Mouse (Mus musculus): ENCODE measurements around the gene Serpinb13. TPM values are rescaled to one million over a fixed set of nuclear protein-coding genes. Genes with fewer than 3 reads are reported as not detected.

The Serpinb13 gene
- polyA plus RNA-seq (2016; fragmentation: Nextera tagmentation; extraction: Ambion mirVana), result not detected in 2 replicates

- Histone ChIP-seq H3K4me3 (no peak within 1 kb of the TSS), H3K4me1 (no peaks in the 10 kb centered on the region), H3K9ac (replicated peaks) (no peak within 1 kb of the TSS), H3K36me3 (no peaks in the 10 kb centered on the region), H3K27me3 (no peaks in the 10 kb centered on the region), H3K4me2 (replicated peaks) (no peak within 1 kb of the TSS), H3K9me3 (no peaks in the 10 kb centered on the region), H3K27ac (replicated peaks) (no peak within 1 kb of the TSS)
- no peak for ATAC-seq (ENCODE audit: low FRiP score, low read depth)
These were observed at the start of gene Serpinb13 for GRCm38 (mm10) chr1:106980684-106981083. Gene Serpinb13 (plus strand): TSS chr1:106980984.

GRCm38 (mm10) chr1:106931954-106932353 is 48.8 kb upstream of the Serpinb13 start:
- Histone ChIP-seq H3K36me3 (no peaks in the 10 kb centered on the region), H3K9ac (replicated peaks) (no peak overlapping the region), H3K27me3 (no peaks in the 10 kb centered on the region), H3K4me2 (replicated peaks) (no peak overlapping the region), H3K9me3 (no peaks in the 10 kb centered on the region), H3K4me1 (no peaks in the 10 kb centered on the region), H3K27ac (replicated peaks) (no peak overlapping the region), H3K4me3 (no peak overlapping the region)
- no peak for ATAC-seq (ENCODE audit: low FRiP score, low read depth)
- WGBS, result 89% methylated on average over 4 of the region's 4 CpGs

- H3K27me3 ChIP-seq, result no peaks in the 10 kb centered on the region
- H3K4me2 ChIP-seq (replicated peaks), result no peak overlapping the region
- ATAC-seq (ENCODE audit: low FRiP score, low read depth), result no peak
- H3K27ac ChIP-seq (replicated peaks), result no peak overlapping the region
- H3K4me1 ChIP-seq, result no peaks in the 10 kb centered on the region
- no peaks in the 10 kb centered on the region for H3K9me3 ChIP-seq
- H3K36me3 ChIP-seq, result no peaks in the 10 kb centered on the region
- H3K9ac ChIP-seq (replicated peaks), result no peak overlapping the region
- no peak overlapping the region for H3K4me3 ChIP-seq
These were observed 47.1 kb upstream of the Serpinb13 start for GRCm38 (mm10) chr1:106933658-106934057.

GRCm38 (mm10) chr1:106934265-106934664 is 46.5 kb upstream of the Serpinb13 start, which contains the start of gene Serpinb12:
Gene Serpinb12 (plus strand): TSS chr1:106934449.
- H3K27me3 ChIP-seq, result no peaks in the 10 kb centered on the region
- 87% methylated on average over 6 of the region's 6 CpGs for WGBS
- ATAC-seq (ENCODE audit: low FRiP score, low read depth), result no peak

GRCm38 (mm10) chr1:106947217-106947616 is 33.6 kb upstream of the Serpinb13 start:
- Histone ChIP-seq H3K4me2 (replicated peaks) (no peak overlapping the region), H3K27ac (replicated peaks) (no peak overlapping the region), H3K9me3 (no peaks in the 10 kb centered on the region), H3K4me3 (no peak overlapping the region), H3K27me3 (no peaks in the 10 kb centered on the region), H3K4me1 (no peaks in the 10 kb centered on the region), H3K36me3 (no peaks in the 10 kb centered on the region), H3K9ac (replicated peaks) (no peak overlapping the region)
- ATAC-seq (ENCODE audit: low FRiP score, low read depth), result no peak
- WGBS, result 73% methylated on average over 1 of the region's 1 CpGs

More at GRCm38 (mm10) chr1:106934265-106934664, 46.5 kb upstream of the Serpinb13 start, which contains the start of gene Serpinb12:
- Histone ChIP-seq H3K4me3 (no peak within 1 kb of the TSS), H3K9me3 (no peaks in the 10 kb centered on the region), H3K4me2 (replicated peaks) (no peak within 1 kb of the TSS), H3K4me1 (no peaks in the 10 kb centered on the region), H3K9ac (replicated peaks) (no peak within 1 kb of the TSS), H3K27ac (replicated peaks) (no peak within 1 kb of the TSS), H3K36me3 (no peaks in the 10 kb centered on the region)

GRCm38 (mm10) chr1:106959981-106960380 is 20.8 kb upstream of the Serpinb13 start:
- no peak overlapping the region for H3K9ac ChIP-seq (replicated peaks)
- WGBS, result 80% methylated on average over 3 of the region's 3 CpGs

GRCm38 (mm10) chr1:106961023-106961422 is 19.8 kb upstream of the Serpinb13 start:
- no peak overlapping the region for H3K9ac ChIP-seq (replicated peaks)
- H3K9me3 ChIP-seq, result no peaks in the 10 kb centered on the region
- no peak overlapping the region for H3K4me3 ChIP-seq
- no peak for ATAC-seq (ENCODE audit: low FRiP score, low read depth)
- no peaks in the 10 kb centered on the region for H3K36me3 ChIP-seq
- H3K27ac ChIP-seq (replicated peaks), result no peak overlapping the region
- no peaks in the 10 kb centered on the region for H3K4me1 ChIP-seq
- no peak overlapping the region for H3K4me2 ChIP-seq (replicated peaks)
- 47% methylated on average over 3 of the region's 3 CpGs for WGBS
- H3K27me3 ChIP-seq, result no peaks in the 10 kb centered on the region

More at GRCm38 (mm10) chr1:106959981-106960380, 20.8 kb upstream of the Serpinb13 start:
- Histone ChIP-seq H3K4me3 (no peak overlapping the region), H3K4me1 (no peaks in the 10 kb centered on the region), H3K27ac (replicated peaks) (no peak overlapping the region), H3K4me2 (replicated peaks) (no peak overlapping the region), H3K36me3 (no peaks in the 10 kb centered on the region), H3K27me3 (no peaks in the 10 kb centered on the region), H3K9me3 (no peaks in the 10 kb centered on the region)
- no peak for ATAC-seq (ENCODE audit: low FRiP score, low read depth)

GRCm38 (mm10) chr1:106983092-106983491 is 2.3 kb downstream of the Serpinb13 start:
- Histone ChIP-seq H3K4me2 (replicated peaks) (no peak overlapping the region), H3K9ac (replicated peaks) (no peak overlapping the region), H3K27me3 (no peaks in the 10 kb centered on the region), H3K4me3 (no peak overlapping the region), H3K9me3 (no peaks in the 10 kb centered on the region), H3K36me3 (no peaks in the 10 kb centered on the region), H3K4me1 (no peaks in the 10 kb centered on the region), H3K27ac (replicated peaks) (no peak overlapping the region)
- WGBS, result 100% methylated on average over 1 of the region's 1 CpGs
- ATAC-seq (ENCODE audit: low FRiP score, low read depth), result no peak

- H3K36me3 ChIP-seq, result no peaks in the 10 kb centered on the region
- H3K4me3 ChIP-seq, result no peak overlapping the region
- no peaks in the 10 kb centered on the region for H3K4me1 ChIP-seq
- H3K27me3 ChIP-seq, result no peaks in the 10 kb centered on the region
- H3K27ac ChIP-seq (replicated peaks), result no peak overlapping the region
- WGBS, result 77% methylated on average over 2 of the region's 2 CpGs
- no peak overlapping the region for H3K4me2 ChIP-seq (replicated peaks)
- H3K9me3 ChIP-seq, result no peaks in the 10 kb centered on the region
- no peak overlapping the region for H3K9ac ChIP-seq (replicated peaks)
- ATAC-seq (ENCODE audit: low FRiP score, low read depth), result no peak
These were observed 3.1 kb downstream of the Serpinb13 start for GRCm38 (mm10) chr1:106983865-106984264.

- ATAC-seq (ENCODE audit: low FRiP score, low read depth), result 0 out of 2 replicates have a peak, but pooled peaks have one; percentile 38
- WGBS, result 79% methylated on average over 13 of the region's 13 CpGs
These were observed 19.6 kb downstream of the Serpinb13 start for GRCm38 (mm10) chr1:107000424-107000823.

GRCm38 (mm10) chr1:107001754-107002153 is 21.0 kb downstream of the Serpinb13 start:
- H3K9ac ChIP-seq (replicated peaks), result no peak overlapping the region
- WGBS, result 79% methylated on average over 2 of the region's 2 CpGs
- H3K36me3 ChIP-seq, result no peaks in the 10 kb centered on the region
- H3K4me1 ChIP-seq, result no peaks in the 10 kb centered on the region
- H3K9me3 ChIP-seq, result no peaks in the 10 kb centered on the region
- no peaks in the 10 kb centered on the region for H3K27me3 ChIP-seq
- H3K4me2 ChIP-seq (replicated peaks), result no peak overlapping the region
- H3K27ac ChIP-seq (replicated peaks), result no peak overlapping the region
- H3K4me3 ChIP-seq, result no peak overlapping the region
- no peak for ATAC-seq (ENCODE audit: low FRiP score, low read depth)

More at GRCm38 (mm10) chr1:107000424-107000823, 19.6 kb downstream of the Serpinb13 start:
- Histone ChIP-seq H3K4me1 (no peaks in the 10 kb centered on the region), H3K4me3 (no peak overlapping the region), H3K27ac (replicated peaks) (no peak overlapping the region), H3K4me2 (replicated peaks) (no peak overlapping the region), H3K27me3 (no peaks in the 10 kb centered on the region), H3K9ac (replicated peaks) (no peak overlapping the region), H3K36me3 (no peaks in the 10 kb centered on the region), H3K9me3 (no peaks in the 10 kb centered on the region)

GRCm38 (mm10) chr1:107006316-107006715 is 25.5 kb downstream of the Serpinb13 start:
- ATAC-seq (ENCODE audit: low FRiP score, low read depth), result no peak
- Histone ChIP-seq H3K9me3 (no peaks in the 10 kb centered on the region), H3K4me3 (no peak overlapping the region), H3K4me1 (no peaks in the 10 kb centered on the region), H3K27me3 (no peaks in the 10 kb centered on the region), H3K36me3 (no peaks in the 10 kb centered on the region), H3K27ac (replicated peaks) (no peak overlapping the region), H3K4me2 (replicated peaks) (no peak overlapping the region), H3K9ac (replicated peaks) (no peak overlapping the region)
- 63% methylated on average over 3 of the region's 3 CpGs for WGBS

GRCm38 (mm10) chr1:107014530-107014929 is 33.7 kb downstream of the Serpinb13 start:
- no peaks in the 10 kb centered on the region for H3K27me3 ChIP-seq
- peak; percentile 52; the same call in 1 of the 2 replicates for ATAC-seq (ENCODE audit: low FRiP score, low read depth)
- no peaks in the 10 kb centered on the region for H3K36me3 ChIP-seq
- H3K27ac ChIP-seq (replicated peaks), result no peak overlapping the region
- H3K9ac ChIP-seq (replicated peaks), result no peak overlapping the region
- H3K4me2 ChIP-seq (replicated peaks), result no peak overlapping the region
- 43% methylated on average over 2 of the region's 2 CpGs for whole genome bisulfite sequencing
- no peak overlapping the region for H3K4me3 ChIP-seq
- H3K4me1 ChIP-seq, result no peaks in the 10 kb centered on the region
- H3K9me3 ChIP-seq, result no peaks in the 10 kb centered on the region
